Mouse (Mus musculus) layer of hippocampus, adult 9-10 months (tissue): Measurements from ENCODE around the gene Gm21800.
"Not testable (repeated sequence)": the region's sequence is repeated elsewhere in the genome, so short reads cannot be mapped to it uniquely, and the experiment has no call there.

ENCODE experiments used
- DNase-seq: peaks from one replicate; pipeline ENCODE4 v3.0.0; 2022; ENCODE audit warnings: low spot score

Gene Gm21800

DNA sequence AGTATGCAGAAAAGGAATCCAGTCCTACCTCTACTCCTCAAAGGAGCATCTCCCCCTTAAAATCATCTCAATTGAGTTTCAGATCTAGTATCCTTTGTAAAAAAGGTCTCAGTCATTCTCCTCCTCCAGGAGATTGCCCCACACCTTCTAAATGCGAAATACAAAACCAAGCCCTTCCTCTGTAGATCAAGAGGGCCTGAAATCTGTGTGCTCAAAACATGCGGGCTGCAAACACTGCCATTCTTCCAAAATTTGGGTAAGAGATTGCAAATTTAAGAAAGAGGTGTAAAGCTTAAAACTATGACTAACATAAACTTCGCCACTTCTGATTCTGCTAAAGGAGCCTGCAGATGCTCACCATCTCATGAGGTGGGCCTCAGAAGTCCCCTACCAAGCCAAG is at the start of gene Gm21800:
Gm21800 (plus strand) TSS at position 301 of the 400 bp plus-strand sequence.
- not testable (repeated sequence) for DNase-seq
